Mouse (Mus musculus) lung, postnatal 0 days (tissue): ENCODE measurements around the gene Olfr1109.

ENCODE experiments used
- CTCF ChIP-seq: IDR thresholded peaks from 2 replicates; pipeline ENCODE4 v1.5.1; 2016; ENCODE audit warnings: antibody characterized with exemption, mild to moderate bottlenecking
- EP300 ChIP-seq: IDR thresholded peaks from 2 replicates; pipeline ENCODE4 v1.6.1; 2016; ENCODE audit warnings: antibody characterized with exemption, mild to moderate bottlenecking, control low read depth

GRCm38 (mm10) chr2:87095908-87096307 is at the start of gene Olfr1109:
- no peak for TF ChIP-seq CTCF
- TF ChIP-seq EP300: no peak
